Mouse (Mus musculus) monocyte, adult 2 months (primary cell): ENCODE measurements around the gene Otoa.

Experiments
- DNase-seq, 2 experiments: peaks; one replicate each; pipeline ENCODE4 v3.0.0; 2022; ENCODE audit warnings: low spot score in 2 of 2, low read depth in 1 of 2

Gene Otoa

DNA sequence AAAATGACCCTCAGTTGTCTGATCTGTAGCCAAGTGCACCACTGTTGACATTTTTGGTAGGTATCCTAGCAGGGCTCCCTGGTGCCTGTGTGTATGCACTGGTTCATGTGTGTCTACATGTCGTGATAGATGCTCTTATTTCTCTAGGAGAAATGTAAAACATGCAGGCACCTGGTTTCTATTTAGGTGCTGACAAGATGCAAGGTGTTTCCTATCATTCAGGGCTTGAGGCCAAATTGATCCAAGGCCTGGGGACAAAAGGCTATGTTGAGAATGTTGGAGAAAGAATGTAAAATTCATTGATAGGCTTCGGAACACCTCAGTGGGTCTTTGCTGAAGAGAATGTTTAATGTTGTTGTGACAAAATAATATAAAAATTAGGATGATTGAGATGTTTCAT is 366 bp downstream of the Otoa start:
- DNase-seq = no peak

- DNase-seq = no peak
These were observed 1.6 kb downstream of the Otoa start for GRCm38 (mm10) chr7:121082949-121083513.

GRCm38 (mm10) chr7:121084840-121085453 is 3.5 kb downstream of the Otoa start:
- DNase-seq = no peak

DNA sequence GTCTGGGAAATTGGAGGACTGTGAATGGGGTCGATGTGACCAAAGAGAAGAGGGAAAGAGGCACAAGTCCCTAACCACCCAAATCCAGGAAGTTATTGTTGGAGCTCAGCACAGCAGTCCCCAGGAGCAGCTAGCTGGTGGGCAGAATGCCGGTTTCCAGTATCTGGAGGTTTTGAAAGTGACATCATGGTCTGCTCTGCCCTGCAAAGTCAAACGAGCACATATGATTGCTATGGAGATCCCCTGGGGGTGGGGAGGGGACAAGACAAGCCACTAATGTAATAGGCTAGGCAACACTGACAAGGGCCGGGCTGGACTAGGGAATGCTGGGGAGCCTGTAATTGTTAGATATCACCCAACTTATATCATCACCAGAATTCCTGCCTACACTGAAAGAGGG is 4.0 kb downstream of the Otoa start:
- no peak for DNase-seq

GRCm38 (mm10) chr7:121088745-121089144 is 7.3 kb downstream of the Otoa start:
- no peak for DNase-seq

DNA sequence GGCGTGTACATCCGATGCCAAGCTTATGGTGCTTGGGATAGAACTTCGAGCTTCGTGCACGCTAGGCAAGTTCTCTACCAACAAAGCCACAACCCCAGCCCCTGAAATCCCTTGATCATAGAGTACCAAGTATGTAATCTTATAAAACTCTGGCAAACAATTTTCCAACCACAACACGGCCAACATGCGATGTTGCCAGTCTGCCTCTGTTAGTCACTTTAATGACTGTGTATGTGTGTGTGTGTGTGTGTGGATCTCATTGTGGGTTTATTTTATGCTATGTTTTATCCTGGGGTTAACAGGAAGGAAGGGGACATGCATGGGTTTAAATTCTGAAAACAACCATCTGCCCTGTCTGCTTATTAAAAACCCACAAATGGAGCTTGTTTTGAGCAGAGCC is 9.3 kb downstream of the Otoa start:
- DNase-seq = no peak

GRCm38 (mm10) chr7:121093026-121093425 is 11.6 kb downstream of the Otoa start:
- no peak for DNase-seq

GRCm38 (mm10) chr7:121098614-121099389 is 17.4 kb downstream of the Otoa start:
- no peak for DNase-seq

DNA sequence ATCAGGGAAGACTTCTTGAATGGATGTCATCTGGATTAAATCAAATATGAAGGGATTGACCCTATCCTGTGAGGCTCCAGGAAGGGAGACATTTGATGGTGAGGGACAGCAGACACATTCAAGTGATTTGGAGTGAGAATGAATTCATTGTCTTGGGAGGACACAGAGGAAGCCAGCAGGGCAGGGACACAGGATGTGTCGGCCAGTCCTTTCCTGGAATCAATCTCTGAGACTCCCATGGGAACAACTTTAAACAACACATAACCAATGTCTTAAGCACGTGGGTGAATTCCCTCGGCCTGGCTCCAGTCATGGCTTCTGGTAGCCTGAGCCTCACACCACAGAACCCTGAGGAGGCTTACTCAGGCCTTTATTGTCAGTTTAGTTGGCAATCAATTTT is 26.4 kb downstream of the Otoa start:
- DNase-seq = no peak

DNA sequence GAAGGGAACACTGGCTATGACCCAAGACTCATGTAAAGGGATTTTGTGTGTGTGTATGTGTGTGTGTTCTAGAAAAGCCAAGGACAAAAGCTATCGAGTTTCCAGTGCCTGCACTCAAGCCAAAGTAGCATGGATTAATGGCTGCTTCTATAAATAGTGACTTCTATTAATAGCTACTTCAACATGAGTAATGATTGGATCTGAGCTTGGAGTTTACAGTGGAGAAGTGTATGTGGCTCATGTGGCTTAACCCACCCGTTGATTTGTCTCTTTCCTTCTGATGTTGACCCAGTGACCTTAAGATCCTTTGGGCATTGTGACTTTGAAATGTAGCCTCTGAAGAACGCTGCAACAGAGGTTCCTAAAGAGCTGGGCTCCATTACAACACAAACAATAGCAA is 29.9 kb downstream of the Otoa start:
- no peak for DNase-seq

DNA sequence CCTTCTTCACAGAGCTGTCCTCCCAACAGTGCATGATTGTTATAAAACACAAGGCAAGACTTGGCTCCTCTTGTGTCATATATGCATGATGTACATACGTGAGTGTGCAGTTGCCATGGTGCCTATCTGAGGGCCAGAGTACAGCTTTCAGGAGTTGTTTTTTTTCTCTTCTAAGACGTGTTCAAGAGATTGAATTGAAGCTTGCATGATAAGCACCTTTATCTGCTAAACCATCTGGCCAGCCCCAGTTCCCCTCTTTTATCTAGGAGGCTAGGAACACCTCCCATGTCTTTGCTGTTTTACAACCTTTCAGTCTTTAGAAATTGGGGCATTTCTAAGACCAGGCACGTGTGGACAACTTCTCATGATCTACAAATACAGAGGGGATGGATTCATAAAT is 30.3 kb downstream of the Otoa start:
- no peak for DNase-seq

- DNase-seq = peak; percentile 76 to 85
These were observed 38.8 kb downstream of the Otoa start for GRCm38 (mm10) chr7:121120143-121120818.

- no peak for DNase-seq
These were observed 49.4 kb downstream of the Otoa start for GRCm38 (mm10) chr7:121130837-121131236.

DNA sequence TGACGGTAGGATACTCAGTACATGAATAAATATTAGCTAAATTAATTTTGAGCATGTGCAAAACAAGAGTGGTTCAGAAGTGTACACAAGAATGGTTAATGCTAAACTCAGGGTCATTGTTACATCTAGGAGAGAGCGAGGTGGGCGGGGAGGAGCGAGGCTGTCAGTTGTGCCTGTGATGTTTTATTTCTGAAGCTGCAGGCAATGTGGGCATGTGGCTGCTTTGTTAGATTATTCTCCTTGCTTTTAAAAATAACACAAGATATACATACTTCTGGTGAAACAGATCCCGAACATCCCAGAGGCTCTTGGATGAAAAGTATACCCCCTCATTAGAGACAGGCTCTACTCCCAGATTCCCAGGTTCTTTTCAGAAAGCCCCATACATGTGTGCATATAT is 59.8 kb downstream of the Otoa start:
- no peak for DNase-seq

DNA sequence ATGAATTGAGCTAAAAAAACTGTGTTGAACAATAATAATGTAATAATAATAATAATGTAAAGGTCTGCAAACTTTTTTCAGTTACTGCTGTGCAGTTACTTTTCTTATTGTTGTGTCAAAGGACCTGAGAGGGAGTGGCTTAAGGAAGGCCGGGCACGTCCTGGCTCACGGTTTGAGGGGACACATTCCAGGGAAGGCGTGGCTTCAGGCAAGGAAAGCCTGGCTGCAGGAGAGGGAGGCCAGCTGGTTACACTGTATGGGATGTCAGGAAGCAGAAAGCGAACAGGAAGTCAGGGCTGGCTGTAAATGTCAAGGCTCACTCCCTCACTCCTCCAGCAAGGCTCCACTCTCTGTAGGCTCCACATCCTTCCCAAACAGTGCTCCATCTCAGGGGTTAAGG is 69.2 kb downstream of the Otoa start:
- no peak for DNase-seq

DNA sequence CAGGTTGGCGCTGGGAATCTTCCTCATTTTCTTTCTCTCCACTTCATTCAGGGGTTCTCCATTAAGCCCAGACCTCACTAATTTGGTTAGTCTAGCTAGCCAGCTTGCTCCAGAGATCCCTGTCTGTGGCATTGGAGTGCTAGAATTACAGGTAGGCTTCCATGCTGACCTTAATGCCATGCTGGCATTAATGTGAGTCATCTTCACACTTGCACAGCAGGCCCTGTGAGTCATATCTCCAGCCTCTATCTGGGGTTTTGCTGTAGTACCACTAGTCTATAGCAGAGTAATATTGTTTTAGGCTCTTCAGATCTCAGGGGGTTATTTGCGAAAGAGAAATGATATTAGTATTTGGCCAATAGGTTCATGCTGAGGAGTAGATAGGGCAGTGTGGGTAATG is 70.7 kb downstream of the Otoa start:
- no peak for DNase-seq

DNA sequence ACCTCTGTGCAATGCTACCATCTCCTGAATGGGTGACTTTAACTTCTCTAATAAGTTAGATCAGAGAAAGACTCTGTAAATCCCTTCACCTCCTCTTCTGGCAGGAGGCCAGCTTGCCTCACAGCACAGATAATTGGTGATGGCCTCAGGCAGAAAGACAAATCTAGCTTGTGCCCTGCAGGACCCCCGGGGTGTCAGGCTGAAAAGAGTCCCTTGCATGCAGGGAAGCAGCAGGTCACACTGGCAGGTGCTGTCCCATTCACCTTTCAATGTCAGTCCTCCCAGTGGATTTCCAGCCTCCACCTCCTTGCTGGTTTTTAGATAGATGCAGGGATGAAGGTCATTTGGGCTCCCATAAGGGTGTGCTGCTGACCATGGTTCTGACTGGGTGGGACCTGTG is 84.2 kb downstream of the Otoa start:
- DNase-seq = no peak

DNA sequence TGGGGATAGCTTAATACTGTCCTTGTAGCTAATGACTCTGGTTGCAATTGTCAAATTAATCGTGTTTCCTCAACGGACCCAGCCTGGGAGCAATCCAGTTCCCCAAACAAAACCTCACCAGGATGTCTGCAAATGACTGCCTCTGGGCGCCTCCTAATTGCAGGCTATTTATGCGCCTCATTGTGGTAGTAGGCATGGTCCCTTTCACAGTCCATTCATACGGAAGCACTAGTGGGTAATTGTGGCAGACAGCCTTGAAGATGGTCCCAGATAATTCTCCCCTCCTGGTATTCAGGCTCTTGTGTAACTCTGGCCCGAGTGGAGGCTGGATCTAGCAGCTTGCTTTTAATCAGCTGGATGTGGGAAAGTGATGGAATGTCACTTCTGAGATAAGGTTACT is 90.4 kb downstream of the Otoa start:
- DNase-seq = no peak

GRCm38 (mm10) chr7:121187201-121187786 is 105.8 kb downstream of the Otoa start:
- no peak for DNase-seq

GRCm38 (mm10) chr7:121188976-121189375 is 107.5 kb downstream of the Otoa start:
- no peak for DNase-seq

- DNase-seq = no peak
These were observed 117.5 kb downstream of the Otoa start for GRCm38 (mm10) chr7:121198933-121199332.

DNA sequence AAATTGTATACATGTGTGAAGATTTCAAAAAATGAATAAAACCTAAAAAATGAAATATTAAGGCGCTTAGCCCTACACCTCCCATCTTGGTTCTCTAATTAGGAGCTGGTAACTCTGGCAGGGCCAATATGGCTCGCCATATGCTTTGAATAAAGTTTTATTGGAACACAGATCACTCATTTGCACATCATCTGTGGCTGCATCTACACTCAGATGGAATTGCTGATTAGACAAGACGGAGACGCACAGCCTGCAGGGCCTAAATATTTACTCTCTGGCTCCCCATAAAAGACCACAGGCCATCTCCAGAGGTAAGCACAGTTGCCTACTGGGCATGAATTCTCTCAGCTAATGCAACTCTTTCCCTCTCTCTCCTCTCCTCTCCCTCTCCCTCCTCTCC is 130.4 kb downstream of the Otoa start:
- DNase-seq = no peak
